Mouse (Mus musculus) ovary, postnatal 10 days (tissue): Measurements from ENCODE around the gene Zfyve16.

ENCODE experiments used
- DNase-seq: peaks from one replicate; pipeline ENCODE4 v3.0.0; 2022; ENCODE audit warnings: low spot score

Zfyve16 gene

DNA sequence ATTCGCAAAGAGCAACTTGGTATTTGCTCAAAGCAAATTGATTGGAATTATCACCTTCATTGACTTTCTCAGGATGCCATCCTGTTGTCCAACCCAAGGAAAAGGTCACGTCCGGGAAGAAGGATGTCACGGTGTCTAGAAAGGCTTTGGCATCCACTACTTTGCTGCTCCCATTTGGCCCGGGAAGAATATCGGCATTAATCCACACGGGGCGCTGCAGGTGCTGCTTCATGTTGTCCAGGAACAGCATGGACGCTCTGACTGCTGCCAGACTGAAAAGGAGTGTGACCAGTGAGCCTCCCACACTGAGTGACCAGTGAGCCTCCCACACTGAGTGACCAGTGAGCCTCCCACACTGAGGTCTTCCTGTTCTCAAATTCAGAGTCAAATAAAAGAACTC is 62.8 kb downstream of the Zfyve16 start:
- no peak for DNase-seq

DNA sequence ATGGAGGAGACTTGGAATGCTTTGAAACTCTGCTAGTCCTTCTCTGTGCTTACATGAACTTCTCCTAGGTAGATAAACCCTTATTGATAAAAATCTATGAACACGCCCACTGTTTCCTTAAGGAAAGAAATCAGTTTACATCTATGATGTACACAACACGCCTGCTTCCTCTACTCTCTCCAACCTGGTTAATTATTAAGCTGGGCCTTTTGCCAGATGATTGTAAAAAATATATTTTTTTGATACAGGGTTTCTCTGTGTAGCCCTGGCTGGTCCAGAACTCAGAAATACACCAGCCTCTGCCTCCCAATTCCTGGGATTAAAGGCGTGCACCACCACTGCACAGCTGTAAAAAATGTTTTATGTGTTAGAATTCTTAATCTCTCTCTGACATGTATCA is 66.0 kb downstream of the Zfyve16 start:
- no peak for DNase-seq

DNA sequence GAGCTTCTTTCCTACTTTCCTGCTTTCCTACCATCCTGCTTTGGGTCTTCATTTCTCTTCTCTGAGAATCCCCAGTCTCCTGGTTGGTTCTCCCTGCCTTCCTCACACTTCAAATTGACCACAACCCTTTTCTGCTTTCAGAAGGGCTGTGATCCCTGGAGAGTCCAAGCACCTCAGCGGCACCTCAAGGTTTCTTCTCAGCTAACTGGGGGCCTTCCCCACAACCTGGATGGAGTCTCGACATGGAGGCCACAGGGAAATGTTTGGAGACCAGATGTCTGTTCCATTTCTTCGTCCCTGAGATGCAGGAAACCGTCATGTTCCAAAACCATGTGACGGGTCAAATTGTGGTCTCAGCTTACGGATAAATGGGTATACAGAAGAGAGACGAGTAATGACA is 83.8 kb downstream of the Zfyve16 start:
- DNase-seq, result no peak

DNA sequence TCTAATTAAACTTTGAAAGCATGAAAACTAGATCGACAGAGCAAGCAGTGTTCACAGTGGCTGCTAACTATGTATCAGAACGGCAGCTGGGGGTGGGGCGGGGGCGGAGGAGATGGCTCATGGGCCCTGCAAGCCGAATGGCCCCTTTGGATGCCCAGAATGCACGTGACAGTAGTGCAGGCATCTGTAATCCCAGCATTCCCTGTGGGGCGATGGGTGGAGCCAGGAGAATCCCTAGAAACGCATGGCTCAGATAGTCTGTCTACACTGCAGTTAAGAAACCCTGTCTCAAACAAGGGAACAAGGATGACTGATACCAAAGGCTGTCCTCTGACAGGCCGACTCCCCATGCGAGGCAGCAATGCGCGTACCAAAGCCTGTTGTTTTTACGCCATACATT is 90.4 kb downstream of the Zfyve16 start:
- no peak for DNase-seq

DNA sequence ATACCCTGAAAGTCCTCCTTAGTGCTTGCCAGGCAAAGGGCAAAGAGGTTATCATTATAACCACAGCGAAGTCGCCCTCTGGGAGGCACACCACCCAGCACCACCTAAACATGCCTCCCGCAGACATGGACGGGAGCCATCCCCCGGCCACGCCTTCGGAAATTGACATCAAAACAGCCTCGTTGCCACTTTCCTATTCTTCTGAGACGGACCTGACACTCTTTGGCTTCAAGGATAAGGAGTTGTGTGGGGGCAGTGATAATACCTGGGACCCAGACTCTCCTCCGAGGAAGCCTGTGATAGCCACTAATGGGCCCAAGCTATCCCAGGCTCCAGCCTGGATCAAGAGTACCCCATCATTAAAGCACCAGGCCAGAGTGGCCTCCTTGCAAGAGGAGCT is 92.0 kb downstream of the Zfyve16 start:
- no peak for DNase-seq
